Mouse (Mus musculus): ENCODE results near the gene Oas1g.
"Not testable (repeated sequence)": the region's sequence is repeated elsewhere in the genome, so short reads cannot be mapped to it uniquely, and the experiment has no call there.

Oas1g gene

GRCm38 (mm10) chr5:120887413-120887812, at the start of gene Oas1g:
Oas1g (minus strand) TSS chr5:120887613.
- not testable (repeated sequence) for DNase-seq (ENCODE audit: low read depth, low spot score)

- no peak for DNase-seq (ENCODE audit: low read depth, low spot score)
Measured at GRCm38 (mm10) chr5:120933966-120934365, 46.6 kb upstream of the Oas1g start.

- no peak for DNase-seq (ENCODE audit: low read depth, low spot score)
Measured at GRCm38 (mm10) chr5:120927036-120927435, 39.6 kb upstream of the Oas1g start.

- not testable (repeated sequence) for DNase-seq (ENCODE audit: low read depth, low spot score)
Measured at GRCm38 (mm10) chr5:120926311-120926710, 38.9 kb upstream of the Oas1g start.

GRCm38 (mm10) chr5:120924520-120924919, 37.1 kb upstream of the Oas1g start:
- not testable (repeated sequence) for DNase-seq (ENCODE audit: low read depth, low spot score)

- no peak for DNase-seq (ENCODE audit: low read depth, low spot score)
Measured at GRCm38 (mm10) chr5:120923969-120924368, 36.6 kb upstream of the Oas1g start.

- no peak for DNase-seq (ENCODE audit: low read depth, low spot score)
Measured at GRCm38 (mm10) chr5:120920296-120920695, 32.9 kb upstream of the Oas1g start.

GRCm38 (mm10) chr5:120919156-120919935, 31.9 kb upstream of the Oas1g start:
- DNase-seq (ENCODE audit: low read depth, low spot score): not testable (repeated sequence)

- DNase-seq (ENCODE audit: low read depth, low spot score): not testable (repeated sequence)
Measured at GRCm38 (mm10) chr5:120914204-120914603, 26.8 kb upstream of the Oas1g start, which contains the start of gene Oas1d. Oas1d (plus strand) TSS chr5:120914536.

GRCm38 (mm10) chr5:120908196-120908920, 20.9 kb upstream of the Oas1g start:
- DNase-seq (ENCODE audit: low read depth, low spot score): no peak

- DNase-seq (ENCODE audit: low read depth, low spot score): peak; percentile 17
Measured at GRCm38 (mm10) chr5:120906791-120907733, 19.6 kb upstream of the Oas1g start, which contains the start of gene Oas1a. Oas1a (minus strand) TSS chr5:120907521.

- no peak for DNase-seq (ENCODE audit: low read depth, low spot score)
Measured at GRCm38 (mm10) chr5:120902056-120902455, 14.6 kb upstream of the Oas1g start.

- no peak for DNase-seq (ENCODE audit: low read depth, low spot score)
Measured at GRCm38 (mm10) chr5:120900666-120901065, 13.3 kb upstream of the Oas1g start.

- DNase-seq (ENCODE audit: low read depth, low spot score): no peak
Measured at GRCm38 (mm10) chr5:120898726-120899125, 11.3 kb upstream of the Oas1g start.

GRCm38 (mm10) chr5:120898307-120898706, 10.9 kb upstream of the Oas1g start:
- no peak for DNase-seq (ENCODE audit: low read depth, low spot score)

- DNase-seq (ENCODE audit: low read depth, low spot score): no peak
Measured at GRCm38 (mm10) chr5:120895231-120895900, 8.0 kb upstream of the Oas1g start.

GRCm38 (mm10) chr5:120894692-120895091, 7.3 kb upstream of the Oas1g start:
- DNase-seq (ENCODE audit: low read depth, low spot score): not testable (repeated sequence)

GRCm38 (mm10) chr5:120893866-120894265, 6.5 kb upstream of the Oas1g start:
- DNase-seq (ENCODE audit: low read depth, low spot score): not testable (repeated sequence)

- DNase-seq (ENCODE audit: low read depth, low spot score): no peak
Measured at GRCm38 (mm10) chr5:120892243-120892660, 4.8 kb upstream of the Oas1g start.

- DNase-seq (ENCODE audit: low read depth, low spot score): not testable (repeated sequence)
Measured at GRCm38 (mm10) chr5:120891566-120892242, 4.3 kb upstream of the Oas1g start.
